Mouse (Mus musculus) CH12.LX (cell line): ENCODE measurements around the gene Mrs2. TPM values are rescaled to one million over a fixed set of nuclear protein-coding genes. Genes with fewer than 3 reads are reported as not detected.

Experiments
- DNase-seq: peaks from one replicate; pipeline ENCODE4 v3.0.0-alpha.2; 2013; ENCODE audit errors: extremely low read depth
- H3K27ac ChIP-seq: 2 replicates; pipeline ENCODE4 v1.5.1; 2012; ENCODE audit warnings: low read depth, mild to moderate bottlenecking, control low read depth, moderate library complexity; ENCODE audit not compliant: insufficient read depth
- H3K27me3 ChIP-seq: replicated peaks from 2 replicates; pipeline ENCODE3; 2012; ENCODE audit warnings: inconsistent platforms
- H3K36me3 ChIP-seq, 2 experiments: replicated peaks in 1 of 2; 2 replicates each; pipeline versions ENCODE3 to v1.6.1; 2012; ENCODE audit warnings: inconsistent platforms in 1 of 2, low read length in 1 of 2, mild to moderate bottlenecking in 1 of 2, mixed read lengths in 1 of 2, moderate library complexity in 1 of 2; ENCODE audit not compliant: control insufficient read depth in 1 of 2, insufficient read depth in 1 of 2
- H3K4me1 ChIP-seq, 2 experiments: 2 replicates each; pipeline ENCODE4 v1.6.1; 2012; ENCODE audit warnings: inconsistent platforms in 1 of 2, moderate library complexity in 1 of 2; ENCODE audit not compliant: insufficient read depth in 2 of 2, control insufficient read depth in 1 of 2
- H3K4me2 ChIP-seq: 2 replicates; pipeline ENCODE4 v1.6.1; 2012; ENCODE audit warnings: low read depth, mild to moderate bottlenecking, control low read depth; ENCODE audit not compliant: poor library complexity, insufficient read depth, severe bottlenecking
- H3K4me3 ChIP-seq, 3 experiments: fragments of 150-350 bp in 1 of 3; sonication (generic) in 1 of 3; replicated peaks in 1 of 3; 2 replicates each; pipeline versions ENCODE3 to v1.5.1; 2011 to 2012; ENCODE audit warnings: low read depth in 2 of 3, low read length in 2 of 3, mild to moderate bottlenecking in 2 of 3, moderate library complexity in 2 of 3, control low read depth in 1 of 3, improper control_type of control experiment in 1 of 3, inconsistent platforms in 1 of 3, mixed read lengths in 1 of 3; ENCODE audit not compliant: poor library complexity in 1 of 3
- H3K79me2 ChIP-seq: replicated peaks from 2 replicates; pipeline ENCODE4 v1.6.1; 2012; ENCODE audit warnings: mild to moderate bottlenecking, moderate library complexity; ENCODE audit not compliant: control insufficient read depth, poor library complexity, insufficient read depth, severe bottlenecking; ENCODE audit errors: extremely low read depth
- H3K9ac ChIP-seq: 2 replicates; pipeline ENCODE4 v1.6.1; 2012; ENCODE audit warnings: low read depth, mild to moderate bottlenecking, control low read depth, moderate library complexity; ENCODE audit not compliant: insufficient read depth
- H3K9me3 ChIP-seq: replicated peaks from 2 replicates; pipeline ENCODE3; 2012; ENCODE audit warnings: low read length, inconsistent platforms, mixed read lengths
- BHLHE40 ChIP-seq: IDR thresholded peaks from 2 replicates; pipeline ENCODE4 v1.6.1; 2011; ENCODE audit warnings: mild to moderate bottlenecking, low read depth, low read length, improper control_type of control experiment
- CHD1 ChIP-seq: IDR thresholded peaks from 2 replicates; pipeline ENCODE4 v1.6.1; 2012; ENCODE audit warnings: low read depth, low read length, improper control_type of control experiment, inconsistent platforms
- CHD2 ChIP-seq: IDR thresholded peaks from 2 replicates; pipeline ENCODE4 v1.6.1; 2011; ENCODE audit warnings: low read length, improper control_type of control experiment
- CTCF ChIP-seq, 2 experiments: IDR thresholded peaks in 1 of 2; conservative IDR thresholded peaks in 1 of 2; 2 replicates each; pipeline ENCODE4 v1.5.1; 2011 to 2012; ENCODE audit warnings: low read depth in 2 of 2, low read length in 2 of 2, improper control_type of control experiment in 1 of 2, inconsistent platforms in 1 of 2, mild to moderate bottlenecking in 1 of 2, moderate library complexity in 1 of 2
- E2F4 ChIP-seq: IDR thresholded peaks from 2 replicates; pipeline ENCODE4 v1.6.1; 2011; ENCODE audit warnings: low read depth, low read length, improper control_type of control experiment; ENCODE audit not compliant: insufficient replicate concordance
- ELF1 ChIP-seq: IDR thresholded peaks from 2 replicates; pipeline ENCODE4 v1.6.1; 2014; ENCODE audit warnings: low read depth, mild to moderate bottlenecking, inconsistent platforms, low read length, improper control_type of control experiment
- EP300 ChIP-seq: IDR thresholded peaks from 2 replicates; pipeline ENCODE4 v1.6.1; 2011; ENCODE audit warnings: low read length, improper control_type of control experiment
- ETS1 ChIP-seq: conservative IDR thresholded peaks from 2 replicates; pipeline ENCODE4 v1.6.1; 2012; ENCODE audit warnings: low read depth, mild to moderate bottlenecking, inconsistent platforms, low read length, improper control_type of control experiment, moderate library complexity
- GABPA ChIP-seq: IDR thresholded peaks from 2 replicates; pipeline ENCODE4 v1.6.1; 2012; ENCODE audit warnings: low read depth, low read length, improper control_type of control experiment, inconsistent platforms; ENCODE audit not compliant: insufficient replicate concordance
- HCFC1 ChIP-seq: IDR thresholded peaks from 2 replicates; pipeline ENCODE4 v1.6.1; 2012; ENCODE audit warnings: low read depth, mild to moderate bottlenecking, inconsistent platforms, low read length, improper control_type of control experiment
- IRF4 ChIP-seq: IDR thresholded peaks from 2 replicates; pipeline ENCODE4 v1.6.1; 2014; ENCODE audit warnings: low read depth, mild to moderate bottlenecking, inconsistent platforms, low read length, improper control_type of control experiment
- JUN ChIP-seq: IDR thresholded peaks from 2 replicates; pipeline ENCODE4 v1.6.1; 2011; ENCODE audit warnings: low read depth, mild to moderate bottlenecking, low read length, improper control_type of control experiment, moderate library complexity; ENCODE audit not compliant: insufficient read depth
- JUND ChIP-seq: conservative IDR thresholded peaks from 2 replicates; pipeline ENCODE4 v1.6.1; 2011; ENCODE audit warnings: low read depth, low read length, improper control_type of control experiment
- KAT2A ChIP-seq: IDR thresholded peaks from 2 replicates; pipeline ENCODE4 v1.6.1; 2012; ENCODE audit warnings: low read length, improper control_type of control experiment, inconsistent platforms; ENCODE audit not compliant: insufficient replicate concordance
- MAFK ChIP-seq: IDR thresholded peaks from 2 replicates; pipeline ENCODE4 v1.6.1; 2011; ENCODE audit warnings: low read length, improper control_type of control experiment; ENCODE audit not compliant: insufficient replicate concordance
- MAX ChIP-seq: IDR thresholded peaks from 2 replicates; pipeline ENCODE4 v1.6.1; 2011; ENCODE audit warnings: low read length, improper control_type of control experiment
- MAZ ChIP-seq: IDR thresholded peaks from 2 replicates; pipeline ENCODE4 v1.6.1; 2012; ENCODE audit warnings: low read depth, mild to moderate bottlenecking, inconsistent platforms, low read length, improper control_type of control experiment, moderate library complexity
- MEF2A ChIP-seq: IDR thresholded peaks from 2 replicates; pipeline ENCODE4 v1.6.1; 2014; ENCODE audit warnings: low read depth, mild to moderate bottlenecking, inconsistent platforms, low read length, improper control_type of control experiment, borderline replicate concordance
- MXI1 ChIP-seq: IDR thresholded peaks from 2 replicates; pipeline ENCODE4 v1.6.1; 2011; ENCODE audit warnings: mild to moderate bottlenecking, low read depth, low read length, improper control_type of control experiment
- MYC ChIP-seq: IDR thresholded peaks from 2 replicates; pipeline ENCODE4 v1.6.1; 2011; ENCODE audit warnings: low read depth, mild to moderate bottlenecking, improper control_type of control experiment, low read length
- NELFE ChIP-seq: IDR thresholded peaks from 2 replicates; pipeline ENCODE4 v1.6.1; 2011; ENCODE audit warnings: low read depth, low read length, improper control_type of control experiment
- NRF1 ChIP-seq: IDR thresholded peaks from 2 replicates; pipeline ENCODE4 v1.6.1; 2014; ENCODE audit warnings: low read depth, mild to moderate bottlenecking, inconsistent platforms, low read length, improper control_type of control experiment, moderate library complexity
- PAX5 ChIP-seq: IDR thresholded peaks from 2 replicates; pipeline ENCODE4 v1.6.1; 2012; ENCODE audit warnings: low read length, inconsistent platforms, mixed read lengths
- POLR2A ChIP-seq: IDR thresholded peaks from 2 replicates; pipeline ENCODE4 v1.6.1; 2011; ENCODE audit warnings: low read depth, mild to moderate bottlenecking, improper control_type of control experiment, low read length
- POLR2AphosphoS2 ChIP-seq: IDR thresholded peaks from 2 replicates; pipeline ENCODE4 v1.6.1; 2011; ENCODE audit warnings: low read depth, low read length, improper control_type of control experiment
- RAD21 ChIP-seq: IDR thresholded peaks from 2 replicates; pipeline ENCODE4 v1.6.1; 2011; ENCODE audit warnings: low read depth, mild to moderate bottlenecking, low read length, improper control_type of control experiment, moderate library complexity
- RCOR1 ChIP-seq: conservative IDR thresholded peaks from 2 replicates; pipeline ENCODE4 v1.6.1; 2012; ENCODE audit warnings: low read depth, mild to moderate bottlenecking, inconsistent platforms, low read length, improper control_type of control experiment
- SIN3A ChIP-seq: IDR thresholded peaks from 2 replicates; pipeline ENCODE4 v1.6.1; 2012; ENCODE audit warnings: low read length, improper control_type of control experiment, inconsistent platforms
- SMC3 ChIP-seq: IDR thresholded peaks from 2 replicates; pipeline ENCODE4 v1.6.1; 2011; ENCODE audit warnings: low read depth, low read length, improper control_type of control experiment
- TBP ChIP-seq: conservative IDR thresholded peaks from 2 replicates; pipeline ENCODE4 v1.6.1; 2011; ENCODE audit warnings: low read depth, low read length, improper control_type of control experiment
- TCF12 ChIP-seq: IDR thresholded peaks from 2 replicates; pipeline ENCODE4 v1.6.1; 2014; ENCODE audit warnings: low read depth, mild to moderate bottlenecking, inconsistent platforms, low read length, improper control_type of control experiment
- UBTF ChIP-seq: IDR thresholded peaks from 2 replicates; pipeline ENCODE4 v1.6.1; 2012; ENCODE audit warnings: low read depth, mild to moderate bottlenecking, inconsistent platforms, low read length, improper control_type of control experiment, moderate library complexity
- USF1 ChIP-seq: IDR thresholded peaks from 2 replicates; pipeline ENCODE4 v1.6.1; 2014; ENCODE audit warnings: low read depth, mild to moderate bottlenecking, inconsistent platforms, low read length, improper control_type of control experiment
- USF2 ChIP-seq: conservative IDR thresholded peaks from 2 replicates; pipeline ENCODE4 v1.6.1; 2011; ENCODE audit warnings: low read depth, low read length, improper control_type of control experiment
- ZC3H11A ChIP-seq: IDR thresholded peaks from 2 replicates; pipeline ENCODE4 v1.6.1; 2012; ENCODE audit warnings: low read depth, mild to moderate bottlenecking, inconsistent platforms, low read length, improper control_type of control experiment
- ZKSCAN1 ChIP-seq: IDR thresholded peaks from 2 replicates; pipeline ENCODE4 v1.6.1; 2012; ENCODE audit warnings: low read depth, inconsistent platforms, low read length, improper control_type of control experiment, borderline replicate concordance
- ZMIZ1 ChIP-seq: IDR thresholded peaks from 2 replicates; pipeline ENCODE4 v1.6.1; 2012; ENCODE audit warnings: low read depth, mild to moderate bottlenecking, inconsistent platforms, low read length, improper control_type of control experiment
- ZNF384 ChIP-seq: IDR thresholded peaks from 2 replicates; pipeline ENCODE4 v1.6.1; 2012; ENCODE audit warnings: low read depth, low read length, improper control_type of control experiment, inconsistent platforms
- dilution Hi-C: fragments of 300-500 bp; cut with MboI; formaldehyde crosslinking; loops from 2 replicates; pipeline ENCODE4 v1.14.3; 2020; ENCODE audit warnings: low sequenced_read_pairs; ENCODE audit not compliant: extremely low pct_unique_long_range_greater_than_20kb, extremely low pct_ligation_motif_present
- in situ Hi-C: fragments of 300-500 bp; cut with MboI; formaldehyde crosslinking; loops from 3 replicates; pipeline ENCODE4 v1.14.3; 2019; ENCODE audit warnings: low sequenced_read_pairs, low pct_ligation_motif_present, low pct_unique_long_range_greater_than_20kb, mixed read lengths
- polyA plus RNA-seq: library from polyadenylated mRNA; unstranded; fragments of >175 nt; gene quantifications from 2 replicates; pipeline ENCODE4 v1.2.1, GENCODE M21; 2012; ENCODE audit warnings: low read depth; ENCODE audit not compliant: insufficient read length
- total RNA-seq, 2 experiments: library from RNA; depleted of rRNA; stranded (reverse); fragments of 300-350 nt in 1 of 2; fragments of >200 nt in 1 of 2; gene quantifications; 2 replicates each; pipeline ENCODE4 v1.2.3; 2012 to 2014

The Mrs2 gene
- total RNA-seq (2012; rRNA removed) = 12.6 and 15.5 TPM in 2 replicates
- 12.1 TPM in 2 replicates for total RNA-seq (2014; rRNA removed)
- 29.5 and 38.8 TPM in 2 replicates for polyA plus RNA-seq

DNA sequence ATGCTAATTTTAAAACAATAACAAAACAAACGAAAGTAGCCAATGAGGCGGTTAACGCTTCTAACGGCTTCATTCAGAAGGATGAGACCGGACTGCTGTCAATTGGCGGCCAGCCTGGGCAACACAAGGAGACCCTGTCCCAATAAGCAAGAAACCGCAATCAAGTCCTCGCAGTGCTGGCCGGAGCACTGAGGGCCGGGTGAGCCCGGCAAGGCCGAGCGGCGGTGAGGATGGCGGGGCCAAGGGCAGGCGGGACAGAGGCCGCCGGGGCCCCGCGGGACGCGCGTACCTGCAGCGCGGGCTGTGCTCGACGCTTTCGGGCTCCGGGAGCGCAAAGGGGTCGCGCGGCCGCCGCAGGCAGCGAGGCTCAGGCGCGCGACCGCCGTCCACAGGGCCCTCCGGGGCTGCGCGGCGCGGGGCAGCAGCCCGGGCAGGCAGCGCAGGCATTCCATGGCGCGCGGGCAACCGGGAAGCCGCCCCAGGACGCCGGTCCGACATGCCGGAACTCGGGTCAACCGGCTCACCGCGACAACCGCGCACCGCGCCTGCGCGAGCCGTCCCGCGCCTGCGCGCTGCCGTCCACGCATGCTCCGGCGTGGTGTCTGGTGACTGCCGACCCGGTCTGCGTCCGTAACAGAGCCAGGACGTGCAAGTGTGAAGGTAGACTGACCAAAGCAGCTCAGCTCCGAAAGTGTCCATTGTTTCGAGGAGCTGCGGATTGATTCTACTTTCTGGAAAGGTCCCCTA, at the start of gene Mrs2:
Gene Mrs2 (minus strand): TSS at position 587 of the 747 bp plus-strand sequence.
- in situ Hi-C loops = loop anchor here (5.0 kb wide), 1 partner anchor 97 kb away; no protein-coding TSS in a partner anchor
- H3K4me2 ChIP-seq = peak within 1 kb of the TSS; percentile 99
- H3K9me3 ChIP-seq = no peaks in the 10 kb centered on the region
- H3K4me3 ChIP-seq = peak within 1 kb of the TSS; percentile 59 to 92 (median 88)
- no peaks in the 10 kb centered on the region for H3K27me3 ChIP-seq
- DNase-seq = peak; percentile 80
- peaks cover 3 to 18% of the 10 kb centered on the region in 2 experiments for H3K36me3 ChIP-seq
- no peak within 1 kb of the TSS for H3K27ac ChIP-seq
- H3K79me2 ChIP-seq = peaks cover 14% of the 10 kb centered on the region
- TF ChIP-seq E2F4 = no peak
- no peak for TF ChIP-seq JUND
- TF ChIP-seq JUN = no peak
- peak; percentile 48; the same call in 1 of the 2 replicates for TF ChIP-seq KAT2A
- no peak for TF ChIP-seq SMC3
- TF ChIP-seq MAX = peak; percentile 90
- no peak for TF ChIP-seq RAD21
- no peak; the same call in none of the 2 replicates for TF ChIP-seq SIN3A
- peak; percentile 79 for TF ChIP-seq TCF12
- TF ChIP-seq ZC3H11A = no peak
- TF ChIP-seq MAFK = no peak
- peak; percentile 99 for TF ChIP-seq NRF1
- TF ChIP-seq MAZ = no peak
- no peak for TF ChIP-seq RCOR1
- no peak for TF ChIP-seq ZKSCAN1
- TF ChIP-seq CTCF (conservative IDR thresholded peaks at IDR 0.05 in 1 of 2, IDR thresholded peaks at IDR 0.05 in 1 of 2; ENCODE audit: low read depth in 2 of 2, low read length in 2 of 2) = no peak
- TF ChIP-seq USF2 = no peak
- no peak for TF ChIP-seq CHD1
- TF ChIP-seq CHD2 = no peak
- peak; percentile 77 for TF ChIP-seq HCFC1
- TF ChIP-seq ETS1 = no peak
- TF ChIP-seq MEF2A = no peak
- TF ChIP-seq POLR2A = peak; percentile 97
- peak; percentile 73; the same call in 1 of the 2 replicates for TF ChIP-seq UBTF
- peak; percentile 51 for TF ChIP-seq MYC
- peak; percentile 89 for TF ChIP-seq MXI1
- peak; percentile 92 for TF ChIP-seq ELF1
- peak; percentile 98 for TF ChIP-seq NELFE
- TF ChIP-seq IRF4 = no peak
- TF ChIP-seq ZMIZ1 = peak; percentile 89
- peak; percentile 78; the same call in 1 of the 2 replicates for TF ChIP-seq POLR2AphosphoS2
- no peak for TF ChIP-seq EP300
- peak; percentile 74; the same call in 1 of the 2 replicates for TF ChIP-seq TBP
- TF ChIP-seq GABPA = no peak
- TF ChIP-seq BHLHE40 = peak; percentile 78
- no peak for TF ChIP-seq ZNF384
- TF ChIP-seq USF1 = no peak
- no peak for TF ChIP-seq PAX5
- H3K4me1 ChIP-seq = peaks cover 0 to 25% of the 10 kb centered on the region in 2 experiments; a peak in 2 of 4 replicates
- H3K9ac ChIP-seq = peak within 1 kb of the TSS; percentile 85
- dilution Hi-C loops = no loop called here
